Mouse (Mus musculus) hematopoietic stem cell, adult 5-6 weeks (primary cell): Measurements from ENCODE around the gene Idnk. TPM values are rescaled to one million over a fixed set of nuclear protein-coding genes. Genes with fewer than 3 reads are reported as not detected.
"Not testable (repeated sequence)": the region's sequence is repeated elsewhere in the genome, so short reads cannot be mapped to it uniquely, and the experiment has no call there.

Experiments
- ATAC-seq, 2 experiments: fragments of 125-278 bp in 1 of 2; replicated peaks in 1 of 2; 2 replicates each; pipeline ENCODE4 v1.8.0; 2016 to 2017; ENCODE audit warnings: inconsistent platforms in 2 of 2, mild to moderate bottlenecking in 2 of 2, moderate number of reproducible peaks in 2 of 2, low read depth in 1 of 2, moderate TSS enrichment in 1 of 2; ENCODE audit not compliant: low FRiP score in 2 of 2, poor library complexity in 2 of 2, severe bottlenecking in 2 of 2, insufficient read depth in 1 of 2, low TSS enrichment in 1 of 2
- total RNA-seq: library from RNA; stranded (forward); fragments of 172-1452, 232-1000 nt; gene quantifications from 2 replicates; pipeline ENCODE4 v1.2.3, GENCODE M21; 2017

The Idnk gene
- total RNA-seq, 1 experiment from 2014 or later, result 28.0 TPM

- ATAC-seq, result peak; percentile 88 to 89
These were observed 28.4 kb upstream of the Idnk start for GRCm38 (mm10) chr13:58128768-58129671.

- no peak for ATAC-seq
These were observed 27.7 kb upstream of the Idnk start for GRCm38 (mm10) chr13:58129687-58130246.

GRCm38 (mm10) chr13:58131692-58132091, 25.8 kb upstream of the Idnk start:
- ATAC-seq, result no peak

GRCm38 (mm10) chr13:58146603-58147002, 10.8 kb upstream of the Idnk start:
- not testable (repeated sequence) for ATAC-seq

- ATAC-seq, result no peak
These were observed 9.7 kb upstream of the Idnk start for GRCm38 (mm10) chr13:58147760-58148159.

GRCm38 (mm10) chr13:58148256-58148831, 9.1 kb upstream of the Idnk start:
- ATAC-seq, result peak; percentile 80 to 81

GRCm38 (mm10) chr13:58149033-58149558, 8.4 kb upstream of the Idnk start:
- ATAC-seq, result peak in 1 of 2 experiments; percentile 71; a peak in 3 of 4 replicates

- ATAC-seq, result no peak
These were observed 7.8 kb upstream of the Idnk start for GRCm38 (mm10) chr13:58149629-58150028.

- ATAC-seq, result no peak
These were observed 7.0 kb upstream of the Idnk start for GRCm38 (mm10) chr13:58150442-58150841.

GRCm38 (mm10) chr13:58156031-58156430, 1.4 kb upstream of the Idnk start:
- no peak for ATAC-seq

- ATAC-seq, result no peak
These were observed 413 bp upstream of the Idnk start for GRCm38 (mm10) chr13:58157036-58157435.

GRCm38 (mm10) chr13:58158099-58158912, 857 bp downstream of the Idnk start:
- ATAC-seq, result peak; percentile 69 to 77

- no peak for ATAC-seq
These were observed 3.3 kb downstream of the Idnk start for GRCm38 (mm10) chr13:58160761-58161160.

GRCm38 (mm10) chr13:58163343-58163742, 5.9 kb downstream of the Idnk start:
- no peak for ATAC-seq

GRCm38 (mm10) chr13:58168119-58168518, 10.7 kb downstream of the Idnk start:
- ATAC-seq, result no peak

- ATAC-seq, result no peak
These were observed 18.7 kb downstream of the Idnk start for GRCm38 (mm10) chr13:58176105-58176504.

GRCm38 (mm10) chr13:58177511-58178208, 20.2 kb downstream of the Idnk start:
- ATAC-seq, result no peak
